Mouse (Mus musculus): ENCODE results near the gene Sult3a2. TPM values are rescaled to one million over a fixed set of nuclear protein-coding genes. Genes with fewer than 3 reads are reported as not detected.

Sult3a2 gene
- polyA plus RNA-seq, 1 experiment from 2014 or later = not detected

DNA sequence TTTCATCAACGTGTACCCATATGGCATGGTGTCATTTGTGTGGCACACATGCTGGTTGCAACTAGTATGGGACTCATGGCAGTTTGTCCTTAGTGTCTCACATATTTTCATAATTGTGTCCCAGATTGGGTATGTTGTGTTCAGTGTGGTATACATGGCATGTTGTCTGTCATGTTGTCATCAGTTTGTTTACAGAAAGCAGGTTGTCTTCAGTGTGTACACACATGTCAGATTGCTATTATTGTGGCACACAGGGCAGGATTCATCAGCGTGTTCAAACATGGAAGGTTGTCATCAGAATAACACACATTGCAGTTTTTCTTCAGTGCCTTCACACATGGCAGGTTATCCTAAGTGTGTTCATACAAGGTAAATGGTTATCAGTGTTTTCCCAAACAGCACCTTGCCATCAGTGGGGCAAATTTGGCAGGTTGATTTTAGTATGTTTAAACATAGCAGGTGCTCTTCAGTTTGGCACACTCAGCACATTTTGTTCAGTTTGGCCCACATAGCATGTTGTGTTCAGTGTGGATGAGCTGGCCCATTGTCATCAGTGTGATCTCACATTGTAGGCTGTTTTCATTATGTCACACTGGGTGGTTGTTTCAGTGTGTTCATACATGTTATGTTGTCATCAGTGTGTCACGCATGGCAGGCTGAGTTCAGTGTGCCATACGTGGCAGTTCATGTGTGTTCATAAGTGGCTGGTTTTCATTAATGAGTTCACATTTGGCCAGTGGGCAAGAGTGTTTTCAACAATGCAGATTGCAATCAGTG is 53.9 kb downstream of the Sult3a2 start:
- ATAC-seq (ENCODE audit: extremely low read depth, insufficient number of reproducible peaks, low FRiP score, low TSS enrichment) = no peak
- H3K4me1 ChIP-seq = no peaks in the 10 kb centered on the region
- WGBS = 79% methylated on average over 4 of the region's 4 CpGs

GRCm38 (mm10) chr10:33723764-33724163 is 62.7 kb downstream of the Sult3a2 start:
- no peak overlapping the region for H3K27ac ChIP-seq (replicated peaks)
- H3K4me1 ChIP-seq = no peaks in the 10 kb centered on the region
- ATAC-seq (ENCODE audit: extremely low read depth, insufficient number of reproducible peaks, low FRiP score, low TSS enrichment) = no peak
- no peaks in the 10 kb centered on the region for H3K27me3 ChIP-seq (replicated peaks)
- H3K9me3 ChIP-seq = 0 out of 2 replicates have a peak, but pooled peaks cover 3% of the 10 kb centered on the region
- 37% methylated on average over 6 of the region's 6 CpGs for WGBS
- H3K9ac ChIP-seq = no peak overlapping the region
- no peaks in the 10 kb centered on the region for H3K36me3 ChIP-seq
- no peak overlapping the region for H3K4me3 ChIP-seq
- no peak overlapping the region for H3K4me2 ChIP-seq

More for the DNA sequence above, 53.9 kb downstream of the Sult3a2 start:
- Histone ChIP-seq H3K36me3 (no peaks in the 10 kb centered on the region), H3K4me2 (no peak overlapping the region), H3K4me3 (no peak overlapping the region), H3K27ac (replicated peaks) (no peak overlapping the region), H3K9me3 (0 out of 2 replicates have a peak, but pooled peaks cover 3% of the 10 kb centered on the region), H3K27me3 (replicated peaks) (no peaks in the 10 kb centered on the region), H3K9ac (no peak overlapping the region)

DNA sequence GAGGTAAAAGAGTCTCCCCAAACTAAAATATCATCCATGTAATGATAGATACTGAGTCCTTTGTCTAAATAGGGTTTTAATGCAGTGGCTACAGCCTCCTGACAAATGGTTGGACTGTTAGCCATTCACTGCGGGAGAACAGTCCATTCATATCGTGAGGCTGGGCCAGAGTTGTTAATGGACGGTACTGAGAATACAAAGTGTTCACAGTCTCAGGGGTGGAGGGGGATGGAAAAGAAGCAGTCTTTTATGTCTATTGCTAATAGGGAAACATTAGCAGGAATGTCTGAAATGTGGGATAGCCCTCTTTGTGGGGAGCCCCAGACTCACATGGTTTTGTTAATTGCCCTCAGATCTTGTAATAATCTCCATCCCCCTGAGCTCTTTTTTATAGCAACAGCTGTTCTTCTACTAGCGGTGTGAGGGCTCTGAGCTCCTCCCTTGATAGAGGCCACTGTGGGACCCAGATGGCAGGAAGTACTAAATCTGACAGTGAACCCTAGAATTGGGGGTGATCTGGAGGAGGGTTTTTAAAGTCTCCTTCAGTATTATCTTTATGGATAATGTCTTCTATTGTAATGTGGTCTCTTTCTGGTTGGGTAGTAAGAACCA is 64.6 kb downstream of the Sult3a2 start:
- no peaks in the 10 kb centered on the region for H3K27me3 ChIP-seq (replicated peaks)
- H3K4me3 ChIP-seq = no peak overlapping the region
- H3K4me1 ChIP-seq = no peaks in the 10 kb centered on the region
- WGBS = 78% methylated on average over 4 of the region's 4 CpGs
- H3K4me2 ChIP-seq = no peak overlapping the region
- no peaks in the 10 kb centered on the region for H3K36me3 ChIP-seq
- no peak overlapping the region for H3K27ac ChIP-seq (replicated peaks)
- H3K9me3 ChIP-seq = no peaks in the 10 kb centered on the region
- H3K9ac ChIP-seq = no peak overlapping the region
- no peak for ATAC-seq (ENCODE audit: extremely low read depth, insufficient number of reproducible peaks, low FRiP score, low TSS enrichment)

Other genes starting within 250 kb of the Sult3a2 start
- not detected in 2 replicates for gene Clvs2, start 161.9 kb downstream of the Sult3a2 start, polyA plus RNA-seq (2015; fragmentation: Nextera tagmentation; extraction: Ambion mirVana)
- gene Sult3a1, start 71.0 kb upstream of the Sult3a2 start, polyA plus RNA-seq (2015; fragmentation: Nextera tagmentation; extraction: Ambion mirVana) = not detected in 2 replicates
- gene Rsph4a, start 118.4 kb upstream of the Sult3a2 start, polyA plus RNA-seq (2015; fragmentation: Nextera tagmentation; extraction: Ambion mirVana) = 0.04 TPM in 1 of 2 replicates, not detected in the other
- gene Zup1, start 164.6 kb upstream of the Sult3a2 start, polyA plus RNA-seq (2015; fragmentation: Nextera tagmentation; extraction: Ambion mirVana) = 11.6 and 12.8 TPM in 2 replicates
- gene Rwdd1, start 232.9 kb upstream of the Sult3a2 start, polyA plus RNA-seq (2015; fragmentation: Nextera tagmentation; extraction: Ambion mirVana) = 95.4 and 95.6 TPM in 2 replicates

Measured in heart, embryonic 13.5 days (tissue).